Mouse (Mus musculus) hematopoietic stem cell, adult 5-6 weeks (primary cell): ENCODE measurements around the gene Atp2a3. TPM values are rescaled to one million over a fixed set of nuclear protein-coding genes. Genes with fewer than 3 reads are reported as not detected.

Experiments
- ATAC-seq, 2 experiments: fragments of 125-278 bp in 1 of 2; replicated peaks in 1 of 2; 2 replicates each; pipeline ENCODE4 v1.8.0; 2016 to 2017; ENCODE audit warnings: inconsistent platforms in 2 of 2, mild to moderate bottlenecking in 2 of 2, moderate number of reproducible peaks in 2 of 2, low read depth in 1 of 2, moderate TSS enrichment in 1 of 2; ENCODE audit not compliant: low FRiP score in 2 of 2, poor library complexity in 2 of 2, severe bottlenecking in 2 of 2, insufficient read depth in 1 of 2, low TSS enrichment in 1 of 2
- total RNA-seq: library from RNA; stranded (forward); fragments of 172-1452, 232-1000 nt; gene quantifications from 2 replicates; pipeline ENCODE4 v1.2.3, GENCODE M21; 2017

Atp2a3 gene
- 79.5 and 106 TPM in 2 replicates for total RNA-seq

DNA sequence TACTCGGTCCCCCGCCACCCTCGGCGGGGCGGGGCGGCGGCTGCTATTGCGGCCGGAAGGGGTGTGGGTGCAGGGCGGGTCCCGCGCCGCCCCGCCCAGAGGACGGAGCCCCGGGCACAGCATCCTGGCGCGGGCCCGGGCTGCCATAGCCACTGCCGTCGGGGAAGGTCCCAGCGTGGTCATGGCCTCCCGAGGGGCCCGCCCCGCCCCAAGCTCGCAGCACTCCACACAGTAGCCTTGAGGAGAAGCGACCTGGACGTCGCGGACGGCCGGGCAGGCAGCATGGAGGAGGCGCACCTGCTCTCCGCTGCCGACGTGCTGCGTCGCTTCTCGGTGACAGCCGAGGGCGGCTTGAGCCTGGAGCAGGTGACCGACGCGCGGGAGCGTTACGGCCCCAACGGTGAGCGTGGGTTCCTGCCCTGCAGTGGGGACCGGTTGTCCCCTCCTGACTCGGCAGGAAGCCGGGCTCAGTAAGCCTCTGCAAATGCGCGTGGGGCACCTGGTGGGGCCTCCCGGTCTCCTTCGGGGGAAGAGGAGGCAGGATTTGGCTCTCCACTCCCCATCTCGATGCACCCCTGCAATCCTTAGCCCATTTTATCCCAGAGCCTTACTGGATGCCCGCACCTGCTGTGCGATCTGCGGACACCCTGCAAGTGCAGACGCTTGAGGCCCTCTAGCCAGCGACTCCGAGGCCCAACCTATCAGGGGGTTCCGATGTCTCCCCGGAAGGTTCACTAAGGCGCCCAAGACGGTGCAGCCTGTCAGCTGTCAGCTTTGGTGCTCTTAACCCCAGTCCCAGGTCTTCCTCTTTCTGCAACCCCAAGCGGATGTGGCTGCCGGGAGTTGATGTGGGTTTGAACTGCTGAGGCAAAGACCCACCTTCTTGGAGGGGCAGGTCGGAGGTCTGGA is at the start of gene Atp2a3:
TSS of gene Atp2a3 (plus strand) at position 98 of the 909 bp plus-strand sequence.
- ATAC-seq, result peak; percentile 76 to 80

DNA sequence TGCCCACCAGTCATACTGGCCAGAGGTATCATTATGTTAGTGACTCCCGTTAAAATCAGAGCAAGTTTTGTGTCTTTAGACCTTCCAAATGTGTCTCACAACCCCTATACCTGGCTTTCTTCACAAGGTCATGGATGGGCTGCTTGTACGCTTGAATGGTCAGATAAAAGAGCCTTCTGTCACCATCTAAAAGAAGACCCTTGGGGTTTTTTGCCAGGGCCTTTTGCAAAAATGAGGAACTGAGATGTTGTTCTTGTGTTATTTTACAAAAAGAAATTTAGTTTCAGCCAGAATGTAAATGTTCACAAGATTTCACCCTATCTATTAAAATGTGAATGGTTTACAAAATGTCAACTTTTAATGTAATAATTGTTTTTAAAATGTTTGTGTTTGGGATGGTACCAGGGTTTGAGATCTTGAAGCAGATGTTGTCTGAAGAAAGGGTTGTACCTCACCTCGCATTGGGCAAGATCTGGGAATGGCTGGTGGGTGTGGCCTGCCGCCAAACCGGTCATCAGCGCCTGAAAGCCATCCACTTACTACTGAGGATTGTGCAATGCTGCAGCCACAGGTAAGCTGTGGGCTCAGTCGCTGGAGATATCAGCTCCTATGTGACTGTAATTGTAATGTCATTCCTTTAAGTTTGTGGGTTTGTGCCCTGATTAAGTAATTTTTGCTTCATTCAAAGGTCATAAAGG is 43.5 kb upstream of the Atp2a3 start:
- no peak for ATAC-seq

DNA sequence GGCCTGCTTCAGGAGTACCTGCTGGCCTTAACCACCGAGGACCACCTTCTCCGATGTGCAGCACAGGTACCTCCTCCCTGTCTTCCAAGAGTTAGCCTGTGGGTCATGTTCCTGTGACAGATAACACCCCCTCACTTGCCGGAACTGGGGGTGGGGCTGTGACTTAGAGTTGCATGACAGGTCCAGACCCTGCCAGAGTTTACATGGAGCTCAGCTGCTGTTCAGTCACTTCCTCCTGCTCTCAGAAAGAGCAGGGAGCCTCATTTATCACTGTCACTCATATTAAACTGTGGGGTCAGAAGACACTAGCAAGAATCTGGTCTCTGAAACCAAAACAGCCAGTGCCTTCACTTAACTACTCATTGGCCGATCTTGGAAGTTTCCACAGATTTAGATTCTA is 37.9 kb upstream of the Atp2a3 start:
- 0 out of 4 replicates have a peak, but pooled peaks have one; percentile 18 to 37 for ATAC-seq

DNA sequence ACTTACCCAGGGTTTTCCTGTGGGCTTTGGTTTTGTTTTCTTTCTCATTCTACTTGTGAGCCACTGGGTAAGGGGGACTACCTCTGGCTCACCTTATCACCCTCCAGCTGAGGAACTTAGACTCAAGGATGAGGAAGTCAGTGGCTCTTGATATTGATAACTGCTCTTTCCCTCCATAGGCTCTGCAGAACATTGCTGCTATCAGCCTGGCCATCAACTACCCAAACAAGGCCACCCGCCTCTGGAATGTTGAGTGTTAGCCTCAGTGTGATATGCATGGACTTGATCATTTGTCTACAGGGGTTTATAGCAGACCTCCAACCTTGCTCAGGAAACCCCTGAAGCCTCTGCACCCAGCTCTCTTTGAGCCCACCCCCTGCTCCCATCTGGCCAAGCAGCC is 36.5 kb upstream of the Atp2a3 start:
- no peak for ATAC-seq

DNA sequence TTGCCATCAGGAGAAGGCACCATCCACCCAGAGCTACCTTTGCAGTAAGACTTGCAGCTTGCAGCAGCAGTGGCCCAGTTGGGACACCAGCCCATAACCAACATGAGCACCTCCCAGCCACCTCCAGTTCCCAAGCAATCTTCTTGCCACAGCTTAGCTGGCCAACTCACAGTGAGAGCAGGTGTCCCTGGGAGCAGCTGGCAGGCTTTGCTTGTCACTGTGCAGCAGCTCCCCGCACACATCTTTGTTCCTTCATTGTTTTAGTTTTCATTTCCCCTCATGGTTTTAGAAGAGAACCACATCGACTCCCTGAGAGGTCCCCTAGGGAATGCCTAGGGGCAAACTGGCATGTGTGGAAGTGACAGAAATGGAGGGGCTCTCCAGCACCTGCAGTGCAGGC is 35.9 kb upstream of the Atp2a3 start:
- no peak for ATAC-seq

DNA sequence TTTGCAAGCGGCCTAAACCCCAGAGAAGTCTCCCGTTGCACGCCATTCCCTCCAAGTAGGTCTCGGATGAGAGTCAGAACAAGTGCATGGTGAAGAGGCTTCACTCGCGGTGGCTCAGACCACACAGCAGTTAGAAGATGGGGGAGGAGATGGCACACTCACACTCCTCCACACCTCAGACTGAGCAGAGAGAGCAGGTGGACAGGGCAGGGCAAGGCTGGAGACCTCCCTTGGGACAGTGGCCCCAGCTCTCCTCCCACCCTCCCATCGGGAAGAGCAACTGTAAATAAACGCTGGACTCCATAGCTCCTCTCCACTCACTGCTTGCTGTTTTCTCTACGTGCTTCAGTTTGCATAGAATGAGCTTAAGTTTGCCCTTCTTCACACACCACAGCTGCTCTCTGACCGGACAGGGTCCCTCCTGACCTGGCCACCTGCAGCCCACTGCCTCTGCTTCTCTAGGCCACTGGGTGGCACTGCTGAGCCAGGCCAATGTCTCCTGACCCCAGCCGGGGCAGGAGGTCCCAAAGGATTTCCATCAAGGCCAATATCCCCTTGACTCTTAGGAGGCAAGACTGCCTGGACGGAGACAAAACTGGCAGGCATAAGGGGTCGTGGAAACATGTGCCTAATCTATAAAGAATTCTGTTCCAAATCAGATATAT is 34.6 kb upstream of the Atp2a3 start:
- peak; percentile 69 to 76 for ATAC-seq

DNA sequence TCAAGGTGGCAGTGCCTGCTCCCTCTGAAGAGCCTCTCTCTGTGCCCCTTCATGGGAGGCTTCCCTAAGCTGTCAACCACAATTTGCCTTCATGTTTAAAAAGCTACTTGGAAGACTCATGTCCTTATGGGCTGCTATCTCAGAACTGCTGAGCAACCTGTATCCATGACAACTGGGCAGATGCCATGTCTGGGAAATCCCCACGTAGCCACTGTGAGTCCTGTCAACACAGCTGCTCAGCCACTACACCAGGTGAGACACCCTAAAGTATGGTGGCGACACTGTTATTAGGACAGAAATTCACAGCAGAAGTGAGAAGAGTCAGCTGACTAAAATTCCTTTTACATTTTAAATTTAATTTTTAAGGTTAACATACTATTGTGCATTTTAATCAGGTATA is 32.5 kb upstream of the Atp2a3 start:
- ATAC-seq, result no peak

DNA sequence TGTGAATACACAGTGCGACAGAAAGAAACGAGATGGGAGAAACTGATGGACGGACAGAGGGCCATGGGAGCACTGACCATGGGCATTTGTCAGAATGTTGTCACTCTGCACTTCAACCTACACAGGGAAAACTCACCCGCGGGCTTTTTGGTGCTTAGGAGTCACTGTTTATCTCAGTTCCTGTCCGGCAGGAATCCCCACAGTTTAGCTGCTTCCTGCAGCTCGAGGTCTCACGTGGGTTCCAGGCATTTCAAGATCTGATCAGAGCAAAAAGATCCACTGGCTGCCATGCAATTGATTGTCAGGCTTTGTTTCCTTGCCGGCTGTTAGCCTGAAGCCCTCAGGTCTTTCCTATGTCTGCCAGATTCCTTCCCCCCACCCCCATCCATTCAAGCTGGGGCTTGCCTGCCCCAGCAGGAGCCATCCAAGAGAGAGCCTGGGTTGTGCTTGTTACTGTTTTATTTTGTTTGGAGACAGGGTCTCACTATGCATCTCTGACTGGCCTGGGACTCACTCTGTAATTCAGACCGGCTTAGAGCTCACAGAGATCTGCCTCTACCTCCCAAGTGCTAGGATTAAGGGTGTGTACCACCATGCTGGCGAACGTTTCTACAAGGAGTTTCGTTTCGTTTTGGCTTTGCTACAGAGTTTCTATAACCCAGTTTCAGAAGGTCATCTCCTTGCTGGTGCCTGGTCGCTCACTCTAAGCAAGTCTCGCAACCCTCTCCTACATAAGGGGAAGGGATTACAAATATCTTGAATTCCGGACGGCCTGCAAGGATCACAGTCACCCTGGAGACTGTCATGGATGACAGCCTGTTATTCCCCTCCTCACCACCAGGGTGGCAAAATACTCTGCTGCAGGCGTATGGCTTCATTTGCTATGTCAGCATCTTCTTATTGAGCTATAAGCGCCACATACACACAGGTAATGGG is 20.5 kb upstream of the Atp2a3 start:
- peak; percentile 51 to 87 for ATAC-seq

DNA sequence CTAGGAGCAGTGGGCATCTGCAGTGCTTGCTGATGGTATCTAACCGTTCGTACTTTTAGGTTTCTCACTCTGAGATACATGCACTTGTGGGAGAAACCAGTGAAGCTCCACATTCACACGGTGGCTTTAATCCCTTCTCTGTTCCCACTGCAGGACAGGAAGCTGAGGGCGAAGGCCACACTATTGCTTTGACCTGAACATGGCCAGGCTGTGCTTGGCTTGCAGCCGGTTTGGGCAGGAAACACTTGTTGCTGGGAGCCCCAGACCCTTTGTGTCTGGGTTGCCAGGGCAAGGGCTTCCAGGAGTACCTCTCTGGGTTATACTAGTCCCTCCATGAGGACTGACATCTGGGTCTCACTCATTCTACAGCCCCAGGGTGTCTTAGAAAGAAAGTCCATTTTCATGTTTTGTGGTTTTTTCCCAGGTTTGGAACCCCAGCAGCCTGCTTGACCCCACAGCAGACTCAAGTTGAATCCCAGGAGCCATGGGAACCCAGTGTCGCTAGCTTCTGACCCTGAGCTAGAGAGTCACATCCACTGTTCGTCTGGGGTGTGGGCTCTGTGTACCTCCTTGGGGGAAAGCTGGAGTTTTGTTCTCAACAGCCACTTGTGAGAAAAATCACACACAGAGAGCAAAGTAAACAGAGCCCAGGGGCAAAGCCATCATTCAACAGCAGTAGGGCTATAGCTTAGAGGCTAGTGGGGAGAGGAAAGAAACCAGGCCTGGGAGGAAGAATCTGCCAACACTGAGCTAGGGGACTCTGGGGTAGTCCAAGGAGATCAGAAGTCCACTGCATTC is 15.8 kb upstream of the Atp2a3 start:
- ATAC-seq, result no peak

DNA sequence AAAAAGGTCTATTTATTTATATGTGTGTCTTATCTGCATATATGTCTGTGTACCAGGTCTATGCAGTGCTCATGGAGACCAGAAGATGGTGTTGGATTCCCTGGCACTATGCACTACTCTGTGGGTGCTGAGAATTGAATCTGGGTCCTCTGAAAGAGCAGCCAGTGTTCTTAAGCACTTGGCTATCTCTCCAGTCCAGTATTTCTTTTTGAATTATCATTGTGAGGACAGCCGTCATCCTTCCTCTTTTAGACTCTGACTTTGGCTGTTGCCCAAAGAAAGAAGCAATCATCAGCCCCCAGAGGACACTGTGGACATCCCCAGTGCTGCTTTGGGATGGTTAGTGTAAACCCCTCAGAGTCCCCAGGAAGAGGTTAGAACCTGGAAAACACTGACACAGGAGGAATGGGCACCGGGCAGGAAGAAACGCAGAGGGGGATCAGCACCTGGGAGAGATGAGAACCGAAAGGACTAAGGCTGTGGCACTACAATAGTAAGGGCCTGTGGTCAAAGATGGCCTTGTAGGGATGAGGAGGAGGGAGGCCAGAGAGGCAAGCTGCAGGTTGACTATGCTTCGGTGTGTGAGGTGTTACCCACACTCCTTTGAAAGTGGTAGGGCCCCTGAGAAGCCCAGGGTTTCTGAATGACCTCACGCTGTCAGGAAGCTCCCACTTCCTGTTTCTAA is 15.0 kb upstream of the Atp2a3 start:
- ATAC-seq, result peak; percentile 64 to 77

DNA sequence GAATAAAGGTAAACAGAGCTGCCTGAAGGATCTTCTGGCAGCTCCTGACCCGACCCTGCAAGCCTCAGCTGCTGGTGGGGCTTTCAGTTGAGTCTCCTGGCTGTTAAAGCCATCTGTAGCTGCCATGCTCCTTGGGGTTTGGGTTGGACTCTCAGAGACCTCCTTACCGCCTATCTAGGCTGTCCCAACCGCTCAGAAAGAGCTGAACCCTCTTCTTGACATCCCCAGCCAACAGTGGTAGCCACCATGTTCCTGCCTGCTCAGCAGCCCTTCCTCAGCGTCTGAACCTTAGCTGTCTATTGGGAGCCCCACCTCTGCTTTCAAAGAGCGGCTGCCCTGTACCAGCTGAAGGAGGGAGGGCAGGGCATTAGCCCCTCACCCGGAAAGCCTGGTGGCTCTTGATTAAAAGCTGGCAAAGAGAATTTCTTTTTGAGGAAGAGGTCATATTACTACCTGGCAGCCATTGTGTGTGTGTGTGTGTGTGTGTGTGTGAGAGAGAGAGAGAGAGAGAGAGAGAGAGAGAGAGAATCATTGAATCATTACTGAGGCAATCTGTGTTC is 14.3 kb upstream of the Atp2a3 start:
- ATAC-seq, result peak; percentile 46 to 72

DNA sequence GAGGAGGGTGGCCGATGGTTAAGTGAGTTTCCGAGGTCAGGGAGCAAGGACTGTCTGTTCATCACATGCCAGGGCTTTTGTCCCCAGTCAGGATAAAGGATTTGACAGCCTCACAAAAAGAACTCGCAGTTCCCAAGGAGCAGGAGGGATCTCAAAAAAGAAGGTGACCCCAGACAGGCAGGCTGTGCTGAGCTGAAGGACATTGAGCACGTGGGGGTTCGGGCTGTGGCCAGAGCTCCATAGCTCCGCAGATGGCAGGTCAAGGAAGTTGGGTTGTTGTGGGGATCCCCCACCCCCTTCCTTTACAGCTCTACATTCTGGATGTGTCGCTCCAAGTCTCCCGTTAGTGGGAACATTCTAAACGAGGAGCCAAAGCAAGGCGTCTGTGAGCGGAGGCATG is 13.1 kb upstream of the Atp2a3 start:
- ATAC-seq, result no peak

DNA sequence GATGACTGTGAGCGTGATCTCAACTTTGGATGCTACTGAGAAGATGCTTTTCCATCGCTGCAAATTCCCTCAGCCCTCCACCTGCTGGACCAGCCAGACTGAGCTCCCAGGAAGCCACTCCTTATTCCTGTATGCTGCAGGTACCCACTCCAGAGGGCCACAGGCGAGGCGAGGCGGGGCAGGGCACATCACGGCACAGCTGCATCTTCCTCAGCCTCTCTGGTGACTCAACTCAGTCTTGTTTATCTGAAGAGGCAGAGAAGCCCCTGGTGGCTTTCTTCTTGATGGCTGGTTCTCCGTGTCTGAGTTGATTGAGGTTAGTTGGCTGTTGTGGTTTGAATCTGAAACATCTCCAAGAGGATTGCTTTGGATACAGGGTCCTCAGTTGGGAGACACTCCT is 12.7 kb upstream of the Atp2a3 start:
- ATAC-seq, result no peak

DNA sequence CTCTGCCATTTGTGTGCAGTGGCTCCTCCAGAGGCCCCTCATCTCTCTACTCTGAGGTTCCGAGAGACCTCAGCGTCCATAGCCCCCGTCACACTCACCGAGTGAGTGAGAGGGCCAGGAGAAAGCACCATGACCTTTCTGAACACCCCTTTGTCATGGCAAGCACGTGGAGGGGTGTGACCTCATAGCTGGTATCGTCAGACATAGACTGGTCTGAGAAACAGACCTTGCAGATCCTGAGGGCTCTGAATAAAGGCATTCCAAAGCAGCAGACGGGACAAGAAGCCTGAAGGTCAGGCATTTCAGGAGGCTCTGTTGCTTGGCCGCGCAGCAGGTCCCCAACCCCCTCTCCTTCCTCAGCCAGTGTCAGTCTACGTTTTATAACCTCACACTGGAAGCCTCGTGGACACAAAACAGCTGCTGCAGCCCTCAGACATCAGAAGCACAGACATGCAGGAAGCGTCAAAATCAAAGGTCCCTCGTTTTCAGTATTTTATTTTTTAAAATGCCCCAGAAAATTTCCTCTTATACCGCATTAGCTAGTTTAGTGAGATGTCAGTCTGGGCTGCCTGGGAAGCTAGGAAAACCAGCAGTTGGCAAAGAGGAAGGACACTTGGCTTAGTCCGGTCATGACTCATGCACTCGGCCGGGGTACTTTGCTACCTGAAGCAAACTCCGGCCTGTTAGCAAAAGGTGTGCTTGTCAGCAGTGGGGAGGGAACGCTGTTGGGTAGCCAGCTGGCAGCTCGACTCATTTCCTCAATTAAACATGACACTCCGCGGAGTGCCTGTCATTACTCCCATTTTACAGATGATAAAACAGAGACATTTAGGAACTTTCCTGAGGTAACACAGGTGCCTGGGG is 9.6 kb upstream of the Atp2a3 start:
- ATAC-seq, result no peak

DNA sequence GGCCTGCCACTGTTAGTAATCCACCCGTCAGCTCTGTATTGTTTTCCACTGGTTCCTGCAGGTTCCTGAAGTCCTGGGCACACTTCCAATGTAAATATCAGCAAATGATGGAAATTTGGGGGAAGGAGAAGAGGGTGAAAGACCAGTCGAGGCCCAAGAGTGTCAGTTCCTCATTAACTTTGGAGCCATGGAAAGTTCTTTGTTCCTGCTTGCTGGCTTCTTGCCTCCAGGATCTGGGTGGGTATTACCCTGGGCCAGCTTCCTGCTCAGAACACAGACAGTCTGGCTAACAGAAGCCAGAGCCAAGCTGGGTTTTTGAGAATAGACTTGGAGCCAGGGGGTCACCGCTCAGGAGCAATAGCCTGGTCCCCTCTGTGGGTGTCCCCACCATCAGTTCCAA is 8.7 kb upstream of the Atp2a3 start:
- no peak for ATAC-seq
